Mouse (Mus musculus): ENCODE data around the gene Pde9a. TPM values are rescaled to one million over a fixed set of nuclear protein-coding genes. Genes with fewer than 3 reads are reported as not detected.

Gene Pde9a
- polyA plus RNA-seq, 1 experiment from 2014 or later = 23.5 TPM

GRCm38 (mm10) chr17:31422381-31422780, 36.4 kb downstream of the Pde9a start:
- DNase-seq (ENCODE audit: low spot score, missing footprints) (no peak), ATAC-seq (ENCODE audit: low FRiP score) (no peak)
- H3K4me1 ChIP-seq (ENCODE audit: control insufficient read depth, insufficient read depth, low read length) = peaks cover 6% of the 10 kb centered on the region; the same call in 1 of the 2 replicates
- H3K4me2 ChIP-seq = no peak overlapping the region
- H3K36me3 ChIP-seq (ENCODE audit: control insufficient read depth, insufficient read depth, low read length) = no peaks in the 10 kb centered on the region; the same call in 1 of the 2 replicates
- H3K9me3 ChIP-seq (ENCODE audit: control insufficient read depth, low read length) = no peaks in the 10 kb centered on the region
- H3K27ac ChIP-seq (ENCODE audit: low read depth, low read length) = no peak overlapping the region
- H3K27me3 ChIP-seq (ENCODE audit: control insufficient read depth, insufficient read depth, low read length) = no peaks in the 10 kb centered on the region
- no peak overlapping the region for H3K9ac ChIP-seq (ENCODE audit: low read length)
- 100% methylated on average over 1 of the region's 1 CpGs for WGBS
- H3K4me3 ChIP-seq (ENCODE audit: low read depth, low read length) = no peak overlapping the region

GRCm38 (mm10) chr17:31423020-31423419, 37.0 kb downstream of the Pde9a start:
- Histone ChIP-seq H3K27me3 (ENCODE audit: control insufficient read depth, insufficient read depth, low read length) (no peaks in the 10 kb centered on the region), H3K4me1 (ENCODE audit: control insufficient read depth, insufficient read depth, low read length) (peaks cover 6% of the 10 kb centered on the region; the same call in 1 of the 2 replicates), H3K4me3 (ENCODE audit: low read depth, low read length) (no peak overlapping the region), H3K4me2 (no peak overlapping the region), H3K9me3 (ENCODE audit: control insufficient read depth, low read length) (no peaks in the 10 kb centered on the region), H3K27ac (ENCODE audit: low read depth, low read length) (no peak overlapping the region), H3K9ac (ENCODE audit: low read length) (no peak overlapping the region), H3K36me3 (ENCODE audit: control insufficient read depth, insufficient read depth, low read length) (no peaks in the 10 kb centered on the region; the same call in 1 of the 2 replicates)
- DNase-seq (ENCODE audit: low spot score, missing footprints) = no peak
- 64% methylated on average over 2 of the region's 2 CpGs for WGBS
- no peak for ATAC-seq (ENCODE audit: low FRiP score)

GRCm38 (mm10) chr17:31424358-31424757, 38.3 kb downstream of the Pde9a start:
- no peak overlapping the region for H3K9ac ChIP-seq (ENCODE audit: low read length)
- no peak overlapping the region for H3K4me2 ChIP-seq
- peaks cover 6% of the 10 kb centered on the region; the same call in 1 of the 2 replicates for H3K4me1 ChIP-seq (ENCODE audit: control insufficient read depth, insufficient read depth, low read length)
- H3K27ac ChIP-seq (ENCODE audit: low read depth, low read length) = no peak overlapping the region
- no peak overlapping the region for H3K4me3 ChIP-seq (ENCODE audit: low read depth, low read length)
- DNase-seq (ENCODE audit: low spot score, missing footprints) = no peak
- no peaks in the 10 kb centered on the region; the same call in 1 of the 2 replicates for H3K36me3 ChIP-seq (ENCODE audit: control insufficient read depth, insufficient read depth, low read length)
- WGBS = 80% methylated on average over 4 of the region's 4 CpGs
- peaks cover 5% of the 10 kb centered on the region; the same call in 1 of the 2 replicates for H3K9me3 ChIP-seq (ENCODE audit: control insufficient read depth, low read length)
- ATAC-seq (ENCODE audit: low FRiP score) = no peak
- no peaks in the 10 kb centered on the region for H3K27me3 ChIP-seq (ENCODE audit: control insufficient read depth, insufficient read depth, low read length)

GRCm38 (mm10) chr17:31424798-31425197, 38.8 kb downstream of the Pde9a start:
- Histone ChIP-seq H3K27me3 (ENCODE audit: control insufficient read depth, insufficient read depth, low read length) (no peaks in the 10 kb centered on the region), H3K4me3 (ENCODE audit: low read depth, low read length) (no peak overlapping the region), H3K4me2 (no peak overlapping the region), H3K27ac (ENCODE audit: low read depth, low read length) (no peak overlapping the region), H3K4me1 (ENCODE audit: control insufficient read depth, insufficient read depth, low read length) (peaks cover 6% of the 10 kb centered on the region; the same call in 1 of the 2 replicates), H3K9me3 (ENCODE audit: control insufficient read depth, low read length) (peaks cover 8% of the 10 kb centered on the region; the same call in 1 of the 2 replicates), H3K36me3 (ENCODE audit: control insufficient read depth, insufficient read depth, low read length) (peaks cover 3% of the 10 kb centered on the region), H3K9ac (ENCODE audit: low read length) (no peak overlapping the region)
- WGBS = 42% methylated on average over 8 of the region's 8 CpGs
- no peak for ATAC-seq (ENCODE audit: low FRiP score)
- DNase-seq (ENCODE audit: low spot score, missing footprints) = no peak

- Histone ChIP-seq H3K27ac (ENCODE audit: low read depth, low read length) (no peak overlapping the region), H3K4me3 (ENCODE audit: low read depth, low read length) (no peak overlapping the region), H3K27me3 (ENCODE audit: control insufficient read depth, insufficient read depth, low read length) (no peaks in the 10 kb centered on the region), H3K4me2 (no peak overlapping the region), H3K9me3 (ENCODE audit: control insufficient read depth, low read length) (peaks cover 8% of the 10 kb centered on the region; the same call in 1 of the 2 replicates), H3K4me1 (ENCODE audit: control insufficient read depth, insufficient read depth, low read length) (peaks cover 6% of the 10 kb centered on the region; the same call in 1 of the 2 replicates), H3K36me3 (ENCODE audit: control insufficient read depth, insufficient read depth, low read length) (peaks cover 3% of the 10 kb centered on the region), H3K9ac (ENCODE audit: low read length) (no peak overlapping the region)
- DNase-seq (ENCODE audit: low spot score, missing footprints) (no peak), ATAC-seq (ENCODE audit: low FRiP score) (no peak)
- WGBS = 73% methylated on average over 13 of the region's 13 CpGs
Observed at GRCm38 (mm10) chr17:31425827-31426698, 40.1 kb downstream of the Pde9a start.

- Histone ChIP-seq H3K36me3 (ENCODE audit: control insufficient read depth, insufficient read depth, low read length) (peaks cover 3% of the 10 kb centered on the region), H3K4me2 (no peak overlapping the region), H3K4me3 (ENCODE audit: low read depth, low read length) (no peak overlapping the region), H3K27me3 (ENCODE audit: control insufficient read depth, insufficient read depth, low read length) (no peaks in the 10 kb centered on the region), H3K27ac (ENCODE audit: low read depth, low read length) (no peak overlapping the region), H3K4me1 (ENCODE audit: control insufficient read depth, insufficient read depth, low read length) (peaks cover 14% of the 10 kb centered on the region), H3K9ac (ENCODE audit: low read length) (no peak overlapping the region), H3K9me3 (ENCODE audit: control insufficient read depth, low read length) (peaks cover 8% of the 10 kb centered on the region; the same call in 1 of the 2 replicates)
- DNase-seq (ENCODE audit: low spot score, missing footprints) (no peak), ATAC-seq (ENCODE audit: low FRiP score) (no peak)
- 92% methylated on average over 2 of the region's 2 CpGs for WGBS
Observed at GRCm38 (mm10) chr17:31429402-31429801, 43.4 kb downstream of the Pde9a start.

GRCm38 (mm10) chr17:31432878-31433281, 46.9 kb downstream of the Pde9a start:
- 68% methylated on average over 5 of the region's 5 CpGs for whole genome bisulfite sequencing
- H3K9me3 ChIP-seq (ENCODE audit: control insufficient read depth, low read length) = peaks cover 8% of the 10 kb centered on the region; the same call in 1 of the 2 replicates
- no peak for DNase-seq (ENCODE audit: low spot score, missing footprints)
- H3K4me1 ChIP-seq (ENCODE audit: control insufficient read depth, insufficient read depth, low read length) = peaks cover 24% of the 10 kb centered on the region
- H3K27me3 ChIP-seq (ENCODE audit: control insufficient read depth, insufficient read depth, low read length) = no peaks in the 10 kb centered on the region; the same call in 1 of the 2 replicates
- no peak overlapping the region for H3K9ac ChIP-seq (ENCODE audit: low read length)
- H3K36me3 ChIP-seq (ENCODE audit: control insufficient read depth, insufficient read depth, low read length) = peaks cover 3% of the 10 kb centered on the region
- H3K4me3 ChIP-seq (ENCODE audit: low read depth, low read length) = no peak overlapping the region
- H3K4me2 ChIP-seq = no peak overlapping the region
- H3K27ac ChIP-seq (ENCODE audit: low read depth, low read length) = no peak overlapping the region
- no peak for ATAC-seq (ENCODE audit: low FRiP score)

GRCm38 (mm10) chr17:31433401-31433928, 47.5 kb downstream of the Pde9a start:
- Histone ChIP-seq H3K9me3 (ENCODE audit: control insufficient read depth, low read length) (peaks cover 8% of the 10 kb centered on the region; the same call in 1 of the 2 replicates), H3K4me1 (ENCODE audit: control insufficient read depth, insufficient read depth, low read length) (peaks cover 24% of the 10 kb centered on the region), H3K27ac (ENCODE audit: low read depth, low read length) (no peak overlapping the region), H3K4me2 (no peak overlapping the region), H3K36me3 (ENCODE audit: control insufficient read depth, insufficient read depth, low read length) (peaks cover 3% of the 10 kb centered on the region), H3K27me3 (ENCODE audit: control insufficient read depth, insufficient read depth, low read length) (no peaks in the 10 kb centered on the region; the same call in 1 of the 2 replicates), H3K9ac (ENCODE audit: low read length) (no peak overlapping the region), H3K4me3 (ENCODE audit: low read depth, low read length) (no peak overlapping the region)
- DNase-seq (ENCODE audit: low spot score, missing footprints) (no peak), ATAC-seq (ENCODE audit: low FRiP score) (no peak)
- 43% methylated on average over 13 of the region's 13 CpGs for WGBS

Measured in midbrain, embryonic 11.5 days (tissue).